Mouse (Mus musculus): ENCODE results near the gene Tnfrsf4.

The Tnfrsf4 gene

GRCm38 (mm10) chr4:156013637-156014036 is at the start of gene Tnfrsf4:
TSS of gene Tnfrsf4 (plus strand) at chr4:156013843.
- no peak for DNase-seq (ENCODE audit: low spot score)

GRCm38 (mm10) chr4:155964396-155964795 is 49.2 kb upstream of the Tnfrsf4 start:
- no peak for DNase-seq (ENCODE audit: low spot score)

DNA sequence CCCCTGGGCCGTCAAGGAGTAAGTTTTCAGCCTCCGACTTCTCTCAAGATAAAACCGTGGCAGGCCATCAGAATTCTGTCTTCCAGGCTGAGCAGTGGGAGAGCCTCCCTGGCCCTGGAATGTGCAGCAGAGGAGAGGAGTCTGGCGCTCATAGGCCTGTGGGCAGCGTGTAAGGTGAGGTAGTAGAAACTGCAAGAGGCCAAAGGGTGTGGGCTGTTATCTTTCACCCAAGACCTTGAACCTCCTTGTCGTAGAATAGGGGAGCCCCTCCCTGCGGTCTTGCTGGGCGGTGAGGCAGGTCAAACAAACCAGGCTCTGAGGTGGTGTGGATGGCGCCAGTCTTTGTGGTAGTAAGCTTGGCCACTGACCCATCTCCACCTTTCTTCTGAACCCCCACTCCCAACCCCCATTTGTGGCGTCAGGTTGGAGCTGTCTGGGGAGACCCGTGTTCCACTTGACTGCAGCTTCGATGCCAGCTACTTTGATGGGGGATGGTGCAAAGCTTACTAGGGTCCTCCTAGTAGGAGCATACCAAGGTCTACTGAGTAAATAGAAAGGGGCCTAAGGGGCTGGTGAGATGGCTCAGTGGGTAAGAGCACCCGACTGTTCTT is 44.5 kb upstream of the Tnfrsf4 start:
- no peak for DNase-seq (ENCODE audit: low spot score)

DNA sequence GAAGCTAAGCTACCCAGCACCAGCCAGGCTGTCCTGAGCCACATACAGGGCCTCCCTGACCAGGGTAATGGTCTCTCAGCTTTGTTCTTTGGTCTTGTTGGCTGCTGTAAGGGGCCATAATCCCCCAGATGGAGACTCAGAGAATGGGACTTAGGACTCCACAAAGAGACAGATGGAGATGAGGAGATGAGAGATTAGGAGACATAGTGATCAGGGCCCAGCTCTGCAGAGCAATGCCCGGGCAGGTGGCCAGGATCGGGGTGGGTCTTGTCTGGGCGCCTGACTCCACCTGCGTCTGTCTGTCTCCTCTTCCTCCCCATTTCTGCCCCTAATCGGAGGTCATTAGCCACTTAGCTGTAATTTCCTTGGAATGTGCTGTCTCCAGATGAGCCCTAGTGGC is 43.4 kb upstream of the Tnfrsf4 start:
- DNase-seq (ENCODE audit: low spot score): no peak

DNA sequence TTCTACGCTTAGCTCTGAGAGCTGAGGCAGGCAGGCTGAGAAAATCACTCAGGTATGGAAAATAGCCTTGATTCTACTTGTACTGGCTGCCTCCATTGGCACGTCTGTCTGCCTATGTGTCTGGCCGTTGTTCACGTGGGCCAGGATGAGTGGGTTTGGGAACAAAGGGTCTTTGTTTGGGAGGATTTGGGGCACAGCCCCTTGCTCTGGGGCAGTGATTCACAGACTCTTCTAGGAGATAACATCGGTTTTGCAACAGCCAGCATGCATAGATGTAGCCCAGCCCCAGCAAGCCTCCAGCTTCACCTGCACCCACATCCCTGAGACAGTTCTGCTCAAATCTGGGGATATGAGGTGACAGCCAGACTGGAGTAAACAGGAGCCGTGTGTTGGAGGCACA is 41.0 kb upstream of the Tnfrsf4 start:
- no peak for DNase-seq (ENCODE audit: low spot score)

GRCm38 (mm10) chr4:155973239-155973638 is 40.4 kb upstream of the Tnfrsf4 start:
- no peak for DNase-seq (ENCODE audit: low spot score)

DNA sequence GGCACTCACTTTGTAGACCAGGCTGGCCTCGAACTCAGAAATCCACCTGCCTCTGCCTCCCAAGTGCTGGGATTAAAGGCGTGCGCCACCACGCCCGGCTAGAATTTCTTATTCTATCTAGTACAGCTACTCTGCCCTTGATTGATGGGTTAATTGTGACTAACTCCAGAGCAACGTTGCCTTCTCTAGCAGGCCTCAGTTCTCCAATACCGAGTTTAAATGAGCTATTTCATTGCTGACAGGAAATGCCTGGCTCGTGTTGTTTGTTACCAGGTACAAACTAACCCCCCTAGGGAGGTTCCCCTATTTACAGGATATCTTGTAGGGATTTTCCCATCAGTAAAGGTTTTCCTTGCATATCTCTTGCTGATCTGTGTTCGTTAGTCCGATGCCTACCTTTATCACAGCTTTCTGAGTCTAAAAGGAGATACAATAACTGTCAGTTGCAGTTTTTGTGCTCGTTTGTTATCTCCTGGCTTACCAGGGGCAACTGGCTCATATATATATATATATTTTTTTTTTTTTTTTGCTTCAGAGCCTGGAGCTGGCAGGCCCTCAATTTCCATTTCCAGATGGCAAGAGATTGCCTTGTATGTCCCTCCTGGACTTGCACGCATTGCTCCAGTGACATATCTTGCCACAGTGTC is 32.1 kb upstream of the Tnfrsf4 start:
- DNase-seq (ENCODE audit: low spot score): no peak

DNA sequence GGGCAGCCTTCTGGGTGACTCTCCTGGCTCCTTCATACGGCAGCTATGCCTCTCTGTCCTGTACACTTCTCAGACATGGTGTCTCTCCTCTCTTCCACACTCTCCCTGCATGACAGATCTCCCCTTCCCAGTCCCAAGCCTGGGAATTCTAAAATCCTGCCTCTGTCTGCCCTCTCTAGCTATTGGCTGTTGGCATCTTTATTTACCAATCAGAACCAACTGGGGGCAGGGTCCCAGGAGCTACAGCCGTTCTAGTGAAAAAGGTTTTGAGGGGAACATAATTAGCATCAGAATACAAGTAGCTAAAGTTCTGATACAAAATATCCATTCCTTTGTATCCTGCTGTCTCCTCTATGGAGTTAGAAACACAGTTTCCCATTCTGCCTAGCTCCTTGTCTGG is 29.9 kb upstream of the Tnfrsf4 start:
- DNase-seq (ENCODE audit: low spot score): no peak

DNA sequence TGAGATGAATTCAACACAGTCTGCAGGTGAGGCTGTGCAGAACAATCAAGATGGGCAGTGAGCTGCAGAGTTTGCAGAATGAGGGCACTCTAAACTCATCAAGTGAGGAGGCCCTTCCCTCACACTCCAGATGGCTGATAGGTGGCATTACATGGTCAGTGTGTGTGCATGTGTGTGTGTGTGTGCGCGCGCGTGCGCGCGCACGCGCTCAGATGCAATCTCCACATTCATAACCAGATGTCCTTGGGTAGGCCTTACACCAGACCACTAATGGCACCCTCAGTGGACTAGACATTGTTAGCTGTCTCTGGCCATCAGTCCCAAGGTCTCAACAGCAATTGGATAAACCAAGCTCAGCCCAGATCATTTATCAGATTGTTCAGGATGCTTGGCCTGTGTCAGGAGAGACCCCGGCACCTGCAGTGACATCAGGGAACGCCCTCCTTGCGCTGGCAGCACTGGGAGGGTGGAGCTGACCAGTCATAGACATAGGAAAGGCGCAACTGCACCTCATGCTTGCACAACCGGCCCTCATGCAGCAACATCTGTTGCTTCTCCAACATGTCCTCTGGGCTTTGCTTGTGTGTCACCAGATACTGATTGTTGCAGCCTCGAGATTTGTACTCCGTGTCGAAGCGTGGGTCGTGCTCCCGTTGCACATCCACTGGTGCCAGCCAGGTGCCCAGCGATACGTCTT is 22.3 kb upstream of the Tnfrsf4 start:
- DNase-seq (ENCODE audit: low spot score): no peak

GRCm38 (mm10) chr4:155991908-155992230 is 21.8 kb upstream of the Tnfrsf4 start:
- no peak for DNase-seq (ENCODE audit: low spot score)

- peak; percentile 76 for DNase-seq (ENCODE audit: low spot score)
Observed at GRCm38 (mm10) chr4:155992241-155992905, 21.3 kb upstream of the Tnfrsf4 start, which contains the start of the genes B3galt6 and Sdf4. TSS of gene B3galt6 (minus strand) at chr4:155992649. TSS of gene Sdf4 (plus strand) at chr4:155992872.

DNA sequence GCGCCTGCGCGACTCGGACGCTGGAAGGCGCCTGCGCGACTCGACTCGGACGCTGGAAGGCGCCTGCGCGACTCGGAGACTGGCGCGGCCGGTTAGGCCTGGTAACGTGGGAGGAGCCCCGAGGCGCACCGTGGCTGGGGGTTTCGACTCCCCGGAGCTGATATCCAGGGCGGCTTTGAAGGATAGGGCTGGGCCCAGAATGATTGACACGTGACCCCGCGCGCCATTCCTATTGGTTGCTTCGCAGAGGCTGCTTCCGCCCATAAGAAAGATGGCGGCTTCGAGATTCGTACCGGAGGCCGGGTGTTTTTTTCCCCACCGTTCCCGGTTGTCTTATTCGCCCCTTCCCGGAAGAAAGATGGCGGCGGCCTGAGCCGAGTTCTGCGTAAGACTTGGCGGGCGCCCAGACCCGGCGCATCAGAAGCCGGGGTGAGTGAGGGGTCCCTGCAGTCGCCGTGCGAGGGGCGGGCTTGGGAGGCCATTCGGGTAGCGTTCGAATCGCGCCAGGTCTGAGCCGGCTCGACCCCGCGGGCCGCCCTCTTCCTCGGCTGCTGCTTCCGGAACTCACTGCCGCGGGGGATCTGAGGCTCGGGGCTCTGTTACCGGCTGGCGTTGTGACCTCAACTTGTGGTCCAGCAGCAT is 20.6 kb upstream of the Tnfrsf4 start:
- DNase-seq (ENCODE audit: low spot score): peak; percentile 97

- no peak for DNase-seq (ENCODE audit: low spot score)
Observed at GRCm38 (mm10) chr4:155993606-155994005, 20.0 kb upstream of the Tnfrsf4 start.

DNA sequence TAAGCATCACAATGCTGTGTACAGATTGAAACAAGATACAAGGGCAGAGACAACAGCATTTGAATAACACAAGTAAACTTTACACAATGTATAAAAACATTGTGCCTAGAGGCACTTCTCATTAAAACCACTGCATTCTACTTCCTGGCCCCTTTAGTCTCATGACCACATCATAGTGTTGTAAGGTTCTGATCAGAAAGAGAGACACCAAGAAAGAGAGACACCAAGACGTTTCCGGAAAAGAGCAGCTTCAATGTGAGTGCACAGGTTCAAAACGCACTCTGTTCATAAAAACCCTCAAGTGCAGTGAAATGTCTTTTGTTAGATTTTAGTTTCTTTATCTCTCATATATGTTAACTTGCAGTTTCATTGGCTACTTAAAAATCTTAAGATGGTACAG is 9.5 kb upstream of the Tnfrsf4 start:
- no peak for DNase-seq (ENCODE audit: low spot score)

GRCm38 (mm10) chr4:156008369-156008768 is 5.3 kb upstream of the Tnfrsf4 start:
- no peak for DNase-seq (ENCODE audit: low spot score)

DNA sequence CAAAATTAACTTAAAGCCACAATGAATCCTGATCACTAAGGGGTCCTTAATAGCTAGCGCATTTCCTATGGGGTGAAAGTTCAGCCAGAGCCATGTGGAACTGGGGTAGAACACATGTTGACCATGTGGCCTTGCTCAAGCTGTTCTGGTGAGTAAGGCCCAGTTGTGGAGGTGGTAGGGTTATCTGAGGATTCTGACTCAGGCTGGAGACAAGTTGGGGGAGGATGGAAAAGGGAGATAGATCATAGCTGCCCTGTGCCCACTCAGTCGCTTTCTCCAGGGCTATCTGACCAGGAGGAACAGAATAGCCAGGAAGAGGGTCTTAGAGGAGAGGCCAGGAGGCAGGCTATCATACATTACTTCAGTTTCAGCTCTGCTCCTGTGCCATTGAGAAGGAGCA is 793 bp downstream of the Tnfrsf4 start:
- DNase-seq (ENCODE audit: low spot score): no peak

DNA sequence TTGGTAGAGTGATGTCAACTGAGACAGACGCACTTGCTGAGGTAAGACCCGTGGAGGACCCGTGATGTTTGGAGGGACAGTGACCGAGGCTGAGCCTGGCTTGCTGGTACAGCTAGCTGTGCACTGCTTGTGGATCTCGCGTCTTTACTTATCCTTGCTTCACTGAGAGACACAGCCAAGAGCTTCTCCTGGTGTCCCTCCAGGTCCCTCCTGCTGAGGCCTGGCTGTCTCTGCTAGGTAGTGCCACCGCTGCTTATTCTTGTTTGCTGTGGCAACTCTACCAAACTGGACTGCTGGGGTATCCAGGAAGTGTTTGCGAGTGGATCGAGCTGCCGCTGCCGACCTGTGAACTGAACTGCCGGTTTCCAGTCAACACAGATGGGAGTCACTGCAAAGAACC is 6.1 kb downstream of the Tnfrsf4 start:
- no peak for DNase-seq (ENCODE audit: low spot score)

DNA sequence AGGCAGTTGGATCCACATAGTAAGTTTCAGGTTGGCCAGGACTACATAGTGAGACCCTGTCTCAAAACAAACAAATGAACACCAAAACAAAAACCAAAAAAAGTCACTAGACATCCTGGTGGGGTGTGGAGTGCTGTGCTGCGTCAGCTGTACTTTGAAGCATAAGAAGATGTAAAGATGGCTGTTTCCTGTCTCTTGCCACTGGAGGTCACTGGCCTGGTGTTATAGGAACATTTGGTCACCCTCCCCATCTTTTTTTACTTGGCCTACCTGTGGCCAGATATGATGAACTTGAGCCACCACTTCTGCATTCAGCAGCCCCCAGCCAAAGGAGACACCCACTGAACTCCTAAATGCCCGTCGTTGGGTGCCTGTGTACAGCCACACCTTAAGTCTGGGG is 7.7 kb downstream of the Tnfrsf4 start:
- no peak for DNase-seq (ENCODE audit: low spot score)

GRCm38 (mm10) chr4:156021942-156022419 is 8.3 kb downstream of the Tnfrsf4 start:
- DNase-seq (ENCODE audit: low spot score): no peak

GRCm38 (mm10) chr4:156023520-156023919 is 9.9 kb downstream of the Tnfrsf4 start:
- DNase-seq (ENCODE audit: low spot score): no peak

GRCm38 (mm10) chr4:156024184-156024583 is 10.5 kb downstream of the Tnfrsf4 start:
- DNase-seq (ENCODE audit: low spot score): no peak

- DNase-seq (ENCODE audit: low spot score): no peak
Observed at GRCm38 (mm10) chr4:156026013-156026412, 12.4 kb downstream of the Tnfrsf4 start, which contains the start of gene Tnfrsf18. TSS of gene Tnfrsf18 (plus strand) at chr4:156026164.
